In genomic region chr12:83309031-83309804, GRCm38 (mm10) we compare ENCODE assay signal across 12 mouse cellular contexts.
DNase-seq lines count a peak whose midpoint lies in the region; ATAC-seq lines count a peak whose summit lies in the region.
"Had no signal": no experiment of that assay in that cellular context is flagged by ENCODE, and none has a peak within 500 bp of the region (broad histone marks: within the 10 kb centered on the region; RNA-seq: fewer than 3 reads in every experiment).

No protein-coding gene starts in this region.

- DNase-seq in embryonic facial prominence, embryonic 11.5 days (ENCODE audit: low spot score): peak; percentile 28
- no peak for DNase-seq in embryonic facial prominence, embryonic 10.5 days (ENCODE audit: low spot score)
- peak; percentile 37 for DNase-seq in spleen, adult 12 weeks (ENCODE audit: low spot score)
- DNase-seq in spleen, adult 18-20 months: no peak
- no peak for DNase-seq in natural killer cell, adult 2 months (ENCODE audit: low spot score in 2 of 2)
- no peak for DNase-seq in adrenal gland, postnatal 4 days (ENCODE audit: low spot score in 2 of 2)
- DNase-seq: cerebellum, adult 9-10 months; left cerebral cortex, postnatal 4 days; lung, postnatal 10 days had no signal

- H3K4me3 ChIP-seq in embryonic facial prominence, embryonic 11.5 days (ENCODE audit: low read depth, low read length): no peak overlapping the region
- H3K4me3 ChIP-seq in embryonic facial prominence, embryonic 10.5 days: no peak overlapping the region
- H3K4me3 ChIP-seq in liver, embryonic 12.5 days: peak overlapping the region; percentile 21

- no peak overlapping the region for H3K4me2 ChIP-seq in embryonic facial prominence, embryonic 11.5 days (ENCODE audit: low read depth, low read length)
- H3K4me2 ChIP-seq in liver, embryonic 12.5 days: peak overlapping the region; percentile 63

- no peaks in the 10 kb centered on the region for H3K4me1 ChIP-seq in embryonic facial prominence, embryonic 11.5 days (ENCODE audit: control insufficient read depth, insufficient read depth, low read length)
- H3K4me1 ChIP-seq in embryonic facial prominence, embryonic 10.5 days: peaks cover 15% of the 10 kb centered on the region
- H3K4me1 ChIP-seq in liver, embryonic 12.5 days: peaks cover 29% of the 10 kb centered on the region

- no peaks in the 10 kb centered on the region for H3K27me3 ChIP-seq in embryonic facial prominence, embryonic 11.5 days (ENCODE audit: control insufficient read depth, insufficient read depth, low read length)
- H3K27me3 ChIP-seq in embryonic facial prominence, embryonic 10.5 days (replicated peaks; ENCODE audit: low read depth, poor library complexity, severe bottlenecking): peaks cover 2% of the 10 kb centered on the region; the same call in 1 of the 2 replicates
- H3K27me3 ChIP-seq in liver, embryonic 12.5 days (replicated peaks): no peaks in the 10 kb centered on the region

- WGBS in embryonic facial prominence, embryonic 11.5 days: 76% methylated on average over 11 of the region's 11 CpGs
- WGBS in embryonic facial prominence, embryonic 10.5 days: 84% methylated on average over 11 of the region's 11 CpGs
- 69% methylated on average over 11 of the region's 11 CpGs for WGBS in liver, embryonic 12.5 days (ENCODE audit: insufficient replicate concordance)

- H3K36me3 ChIP-seq in embryonic facial prominence, embryonic 11.5 days (replicated peaks; ENCODE audit: control insufficient read depth, insufficient read depth, low read depth, low read length): no peaks in the 10 kb centered on the region
- H3K36me3 ChIP-seq in embryonic facial prominence, embryonic 10.5 days (replicated peaks): no peaks in the 10 kb centered on the region
- no peaks in the 10 kb centered on the region for H3K36me3 ChIP-seq in liver, embryonic 12.5 days

- ATAC-seq in embryonic facial prominence, embryonic 11.5 days (replicated peaks; ENCODE audit: insufficient number of reproducible peaks, low FRiP score, low TSS enrichment, low read depth): no peak
- ATAC-seq in liver, embryonic 12.5 days: peak; percentile 96
- no peak for ATAC-seq in cerebellum, adult (ENCODE audit: insufficient number of reproducible peaks, low FRiP score, low TSS enrichment)
- ATAC-seq: inflammation-experienced regulatory T-cells, adult 6 months had no signal

- no peaks in the 10 kb centered on the region for H3K9me3 ChIP-seq in embryonic facial prominence, embryonic 11.5 days (replicated peaks; ENCODE audit: control insufficient read depth, low read length)
- no peaks in the 10 kb centered on the region for H3K9me3 ChIP-seq in embryonic facial prominence, embryonic 10.5 days
- H3K9me3 ChIP-seq in liver, embryonic 12.5 days (replicated peaks): no peaks in the 10 kb centered on the region

- no peak overlapping the region for H3K27ac ChIP-seq in embryonic facial prominence, embryonic 11.5 days (replicated peaks; ENCODE audit: low read depth, low read length)
- H3K27ac ChIP-seq in embryonic facial prominence, embryonic 10.5 days (replicated peaks): no peak overlapping the region
- H3K27ac ChIP-seq in liver, embryonic 12.5 days: peak overlapping the region; percentile 83

- no peak overlapping the region for H3K9ac ChIP-seq in embryonic facial prominence, embryonic 11.5 days (replicated peaks; ENCODE audit: low read length)
- H3K9ac ChIP-seq in liver, embryonic 12.5 days: peak overlapping the region; percentile 42

Comparison
In these comparisons a context has a peak if more than half of its experiments do, and no peak if none do; other contexts are left out.
1. DNase-seq: peak in embryonic facial prominence, embryonic 11.5 days (single experiment) and spleen, adult 12 weeks (single experiment); none in embryonic facial prominence, embryonic 10.5 days (single experiment), spleen, adult 18-20 months (0 of 2), natural killer cell, adult 2 months (0 of 2) and adrenal gland, postnatal 4 days (0 of 2).